Mouse (Mus musculus) embryonic facial prominence, embryonic 12.5 days (tissue): ENCODE data around the gene Armh3. TPM values are rescaled to one million over a fixed set of nuclear protein-coding genes. Genes with fewer than 3 reads are reported as not detected.

Experiments used
- ATAC-seq: fragments of 200-750 bp; cut with Nextera tagmentation; 2 replicates; pipeline ENCODE4 v1.8.0; 2017; ENCODE audit not compliant: insufficient number of reproducible peaks, insufficient read depth, low FRiP score, low TSS enrichment
- H3K27ac ChIP-seq: fragments of 300-500 bp; sonication (generic); 2 replicates; pipeline ENCODE4 v1.5.1; 2016; ENCODE audit warnings: mild to moderate bottlenecking
- H3K27me3 ChIP-seq: fragments of 300-500 bp; sonication (generic); 2 replicates; pipeline ENCODE4 v1.6.1; 2016; ENCODE audit warnings: mild to moderate bottlenecking, moderate library complexity
- H3K36me3 ChIP-seq: fragments of 300-500 bp; sonication (generic); 2 replicates; pipeline ENCODE4 v1.6.1; 2016; ENCODE audit warnings: mild to moderate bottlenecking
- H3K4me1 ChIP-seq: fragments of 300-500 bp; sonication (generic); 2 replicates; pipeline ENCODE4 v1.6.1; 2016
- H3K4me2 ChIP-seq: fragments of 300-500 bp; sonication (generic); replicated peaks from 2 replicates; pipeline ENCODE4 v1.6.1; 2016; ENCODE audit warnings: mild to moderate bottlenecking, moderate library complexity
- H3K4me3 ChIP-seq: fragments of 300-500 bp; sonication (generic); 2 replicates; pipeline ENCODE4 v1.5.1; 2016; ENCODE audit warnings: mild to moderate bottlenecking
- H3K9ac ChIP-seq: fragments of 300-500 bp; sonication (generic); 2 replicates; pipeline ENCODE4 v1.6.1; 2016; ENCODE audit warnings: mild to moderate bottlenecking, moderate library complexity
- H3K9me3 ChIP-seq: fragments of 300-500 bp; sonication (generic); 2 replicates; pipeline ENCODE4 v1.6.1; 2016; ENCODE audit warnings: mild to moderate bottlenecking, moderate library complexity
- WGBS: fragments of 180-500 bp; shearing (Covaris S2); methylation state at CpG from one replicate; pipeline ENCODE4 v1.1.7; 2016; 5-methylcytosine and 5-hydroxymethylcytosine counted together
- polyA plus RNA-seq: library from polyadenylated mRNA; unstranded; fragments of >200 nt; fragmentation: Nextera tagmentation; extraction: Ambion mirVana; gene quantifications from 2 replicates; pipeline ENCODE4 v1.2.1, GENCODE M21; 2016

The Armh3 gene
- polyA plus RNA-seq, 1 experiment from 2014 or later = 20.0 TPM

- 66% methylated on average over 8 of the region's 8 CpGs for WGBS
- Histone ChIP-seq H3K4me1 (peaks cover 20% of the 10 kb centered on the region), H3K4me3 (peak overlapping the region; percentile 99), H3K9me3 (no peaks in the 10 kb centered on the region), H3K27me3 (no peaks in the 10 kb centered on the region), H3K36me3 (peaks cover 34% of the 10 kb centered on the region), H3K4me2 (peak overlapping the region; percentile 70), H3K9ac (peak overlapping the region; percentile 99), H3K27ac (no peak overlapping the region)
- no peak for ATAC-seq
These were observed 216.6 kb downstream of the Armh3 start for GRCm38 (mm10) chr19:45781676-45782075.

GRCm38 (mm10) chr19:45780350-45780915, 217.9 kb downstream of the Armh3 start:
- Histone ChIP-seq H3K4me2 (peak overlapping the region; percentile 70), H3K27ac (no peak overlapping the region), H3K36me3 (peaks cover 47% of the 10 kb centered on the region), H3K9me3 (no peaks in the 10 kb centered on the region), H3K9ac (no peak overlapping the region), H3K27me3 (no peaks in the 10 kb centered on the region), H3K4me3 (0 out of 2 replicates have a peak overlapping the region, but pooled peaks have one; percentile 5), H3K4me1 (peaks cover 20% of the 10 kb centered on the region)
- 89% methylated on average over 13 of the region's 13 CpGs for WGBS
- ATAC-seq = no peak

GRCm38 (mm10) chr19:45775486-45775885, 222.8 kb downstream of the Armh3 start:
- ATAC-seq = no peak
- Histone ChIP-seq H3K9me3 (no peaks in the 10 kb centered on the region), H3K4me1 (peaks cover 4% of the 10 kb centered on the region), H3K27ac (no peak overlapping the region), H3K27me3 (no peaks in the 10 kb centered on the region), H3K4me3 (no peak overlapping the region), H3K4me2 (no peak overlapping the region), H3K36me3 (peaks cover 92% of the 10 kb centered on the region), H3K9ac (no peak overlapping the region)
- WGBS = 84% methylated on average over 2 of the region's 2 CpGs

GRCm38 (mm10) chr19:45771501-45771900, 226.8 kb downstream of the Armh3 start:
- 91% methylated on average over 5 of the region's 5 CpGs for WGBS
- H3K4me2 ChIP-seq = no peak overlapping the region
- H3K36me3 ChIP-seq = peaks cover 96% of the 10 kb centered on the region
- no peak overlapping the region for H3K27ac ChIP-seq
- no peaks in the 10 kb centered on the region for H3K9me3 ChIP-seq
- H3K4me3 ChIP-seq = no peak overlapping the region
- ATAC-seq = no peak
- no peaks in the 10 kb centered on the region for H3K27me3 ChIP-seq
- no peak overlapping the region for H3K9ac ChIP-seq
- no peaks in the 10 kb centered on the region for H3K4me1 ChIP-seq

Other genes with a start within 250 kb of the Armh3 start
- gene Npm3, start 248.9 kb downstream of the Armh3 start, polyA plus RNA-seq = 13.2 and 15.0 TPM in 2 replicates
- 85.8 and 91.9 TPM in 2 replicates for gene Mgea5, start 214.7 kb downstream of the Armh3 start, polyA plus RNA-seq
- gene Kcnip2, start 182.4 kb downstream of the Armh3 start, polyA plus RNA-seq = 1.1 and 1.4 TPM in 2 replicates
- gene Hps6, start 5.0 kb upstream of the Armh3 start, polyA plus RNA-seq = 6.1 and 7.2 TPM in 2 replicates
- 37.9 and 39.7 TPM in 2 replicates for gene Pprc1, start 46.4 kb upstream of the Armh3 start, polyA plus RNA-seq
- 131 and 142 TPM in 2 replicates for gene Ldb1, start 46.7 kb upstream of the Armh3 start, polyA plus RNA-seq
- 93.8 and 102 TPM in 2 replicates for gene Nolc1, start 77.4 kb upstream of the Armh3 start, polyA plus RNA-seq
- gene Elovl3, start 133.4 kb upstream of the Armh3 start, polyA plus RNA-seq = 0.59 and 0.93 TPM in 2 replicates
- 9.5 and 12.3 TPM in 2 replicates for gene Pitx3, start 149.8 kb upstream of the Armh3 start, polyA plus RNA-seq
- gene Gbf1, start 154.0 kb upstream of the Armh3 start, polyA plus RNA-seq = 70.1 and 70.9 TPM in 2 replicates